Mouse (Mus musculus) forelimb bud, embryonic 11.5 days (tissue): Measurements from ENCODE around the gene Ccdc146.
"Not testable (repeated sequence)": the region's sequence is repeated elsewhere in the genome, so short reads cannot be mapped to it uniquely, and the experiment has no call there.

Experiments used
- DNase-seq: peaks from one replicate; pipeline ENCODE4 v3.0.0-alpha.2; 2012; ENCODE audit warnings: low read depth, low spot score

Gene Ccdc146

DNA sequence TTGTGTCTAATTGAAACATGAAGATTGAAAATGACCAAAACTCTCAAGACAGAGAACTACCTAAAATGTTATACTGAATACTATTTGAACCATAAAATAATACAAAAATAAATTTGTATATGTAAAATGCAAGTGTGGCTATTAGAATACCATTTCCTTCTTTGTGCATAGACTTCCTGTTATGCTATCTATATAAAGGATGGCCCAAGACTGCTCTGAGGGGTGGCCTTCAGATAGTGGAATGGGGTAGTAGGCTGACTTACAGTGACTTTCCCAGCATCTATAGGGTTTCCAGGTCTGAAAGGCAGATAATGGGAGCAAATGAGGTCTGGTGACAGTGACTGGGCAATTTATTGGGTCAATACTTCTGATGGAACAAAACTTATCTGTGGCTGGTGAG lies 37.1 kb downstream of the Ccdc146 start:
- no peak for DNase-seq

DNA sequence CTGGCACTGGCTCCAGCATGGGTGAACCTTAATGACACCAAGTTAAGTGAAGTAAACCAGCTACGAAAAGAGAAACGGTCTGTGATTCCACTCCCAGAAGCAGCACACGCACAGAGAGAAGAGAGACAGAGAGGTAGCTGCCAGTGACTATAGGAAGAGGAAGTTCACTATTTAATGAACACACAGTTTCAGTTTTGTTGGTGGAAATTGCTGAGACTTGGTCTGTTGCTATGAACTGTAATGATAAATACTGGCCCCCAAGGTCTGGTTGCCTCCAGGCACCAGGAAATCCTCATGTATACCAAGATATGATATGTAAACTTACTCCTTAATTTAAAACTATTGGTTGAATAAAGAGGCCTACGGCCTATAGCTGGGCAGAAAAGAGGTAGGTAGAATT lies 38.0 kb downstream of the Ccdc146 start:
- DNase-seq = no peak

DNA sequence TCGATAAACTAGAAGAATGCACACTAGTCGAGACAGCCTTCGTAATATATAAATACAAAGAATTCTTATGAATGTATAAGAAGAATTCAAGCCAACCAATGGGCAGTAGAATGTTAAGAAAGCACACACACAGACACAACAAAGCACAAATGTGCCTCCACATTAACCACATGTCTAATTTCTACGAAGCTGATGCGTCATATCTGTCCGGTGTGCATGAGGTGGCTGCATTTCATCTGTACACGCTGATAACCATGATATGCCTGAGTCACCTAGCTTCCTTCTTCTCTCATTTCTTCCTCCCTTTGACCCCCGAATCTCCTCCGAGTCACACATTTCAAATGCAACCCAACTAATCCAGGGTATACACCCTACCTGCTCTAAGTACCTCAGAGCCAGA lies 39.5 kb downstream of the Ccdc146 start:
- DNase-seq = no peak

DNA sequence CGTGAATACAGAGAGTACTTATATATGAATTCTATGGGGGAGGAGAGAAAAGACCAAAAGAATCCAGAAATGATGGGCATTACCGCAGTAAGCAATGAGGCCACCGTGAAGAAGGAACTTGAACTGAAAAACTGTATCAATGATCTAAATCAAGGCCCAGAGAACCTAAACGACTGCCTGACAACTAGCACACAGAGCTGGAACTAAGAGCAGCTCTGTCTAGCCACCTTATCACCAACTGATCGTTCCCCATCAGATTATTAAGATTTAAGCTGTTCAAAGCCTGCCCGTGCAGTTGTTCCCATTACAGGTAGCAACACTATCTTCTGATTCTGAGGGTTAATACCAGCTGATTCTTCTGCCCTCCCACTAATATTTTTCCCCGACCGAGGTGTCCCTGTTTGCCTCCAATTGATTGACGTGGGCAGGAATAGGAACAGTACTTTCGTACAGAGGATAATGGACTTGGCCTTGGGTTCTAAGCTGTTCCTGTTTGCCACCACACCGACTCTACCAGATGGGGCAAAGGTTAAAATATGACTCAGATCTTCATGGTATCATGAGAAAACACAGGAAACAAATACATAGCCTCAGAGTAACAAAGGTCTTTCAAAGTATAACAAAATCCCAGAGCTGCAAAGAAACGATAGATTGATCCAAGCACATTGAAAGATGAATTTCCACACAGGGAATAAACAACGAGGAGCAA lies 40.1 kb downstream of the Ccdc146 start:
- no peak for DNase-seq

DNA sequence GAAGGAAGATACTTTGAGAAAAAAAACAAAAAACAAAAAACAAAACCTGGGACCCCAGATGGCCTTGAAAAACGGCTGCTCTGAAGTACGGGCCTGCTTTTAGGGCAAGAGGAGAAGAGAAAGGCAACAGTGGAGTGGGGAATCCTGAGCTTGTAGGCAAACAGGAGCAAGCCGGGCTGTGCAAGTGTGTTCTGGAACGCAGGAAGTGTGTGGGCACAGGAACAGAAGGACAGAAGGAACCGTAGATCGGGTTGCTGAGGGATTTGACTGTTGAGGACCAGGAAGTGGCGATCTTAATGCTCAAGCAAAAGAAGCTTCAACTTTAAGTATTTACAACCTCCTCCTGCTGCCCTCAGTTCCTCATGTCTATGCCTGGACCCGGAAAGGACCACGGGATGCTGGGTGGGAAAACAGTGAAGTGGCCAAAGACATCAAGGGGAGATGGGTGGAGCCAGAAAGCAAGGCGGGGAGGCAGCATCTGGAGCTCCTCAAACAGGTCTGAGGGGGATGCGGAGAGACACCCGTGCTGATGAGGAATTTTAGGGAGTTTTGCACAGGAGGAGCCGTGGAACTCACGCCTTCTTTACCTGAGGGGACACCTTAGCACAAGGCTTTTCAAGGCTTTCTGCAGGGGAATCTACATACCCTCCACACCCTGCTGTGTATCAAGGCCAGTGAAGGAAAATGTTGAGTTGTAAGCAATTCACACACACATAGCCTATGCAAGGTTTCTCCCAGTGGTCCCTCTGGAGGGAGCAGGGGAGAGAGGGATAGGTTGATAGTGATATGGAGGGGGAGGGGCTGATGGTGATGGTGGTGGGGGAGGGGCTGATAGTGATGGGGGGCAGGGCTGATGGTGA lies 40.9 kb downstream of the Ccdc146 start:
- no peak for DNase-seq

DNA sequence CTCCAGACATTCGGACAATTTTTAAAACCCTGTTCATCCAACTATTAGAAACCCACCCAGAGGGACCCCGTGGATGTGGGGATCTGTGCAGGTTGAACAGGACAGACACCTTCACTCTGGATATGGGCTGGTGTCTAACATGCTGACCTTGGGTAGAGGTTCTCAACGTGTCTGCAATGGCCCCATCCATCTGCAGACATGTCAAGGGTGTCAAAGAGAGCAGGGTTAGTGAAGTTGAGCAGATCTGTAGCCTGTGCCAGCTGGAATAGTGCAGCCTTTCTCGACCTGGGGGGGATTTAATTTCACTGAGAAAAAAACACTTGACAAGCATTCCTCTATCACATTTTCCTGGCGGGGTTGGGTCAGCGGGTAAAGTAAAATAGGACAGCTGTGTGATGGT lies 41.8 kb downstream of the Ccdc146 start:
- DNase-seq = no peak

DNA sequence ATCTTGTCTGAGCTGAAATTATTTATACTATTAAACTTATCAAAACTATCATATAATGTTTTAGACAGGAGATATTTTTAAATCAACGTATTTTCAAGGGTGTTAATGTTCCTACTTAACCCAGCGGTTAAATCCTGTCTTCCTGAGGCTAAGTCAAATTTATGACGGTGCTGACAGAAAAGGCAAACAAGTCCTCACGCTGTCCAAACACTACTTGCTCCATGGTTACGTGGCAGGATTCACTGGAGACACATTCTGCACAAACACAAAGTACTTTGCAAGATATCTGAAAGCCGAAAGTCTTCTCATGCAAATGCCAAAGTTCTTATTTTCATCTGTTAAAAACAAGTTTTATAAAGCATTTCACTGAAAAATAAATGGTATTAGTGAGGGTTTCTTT lies 42.5 kb downstream of the Ccdc146 start:
- no peak for DNase-seq

DNA sequence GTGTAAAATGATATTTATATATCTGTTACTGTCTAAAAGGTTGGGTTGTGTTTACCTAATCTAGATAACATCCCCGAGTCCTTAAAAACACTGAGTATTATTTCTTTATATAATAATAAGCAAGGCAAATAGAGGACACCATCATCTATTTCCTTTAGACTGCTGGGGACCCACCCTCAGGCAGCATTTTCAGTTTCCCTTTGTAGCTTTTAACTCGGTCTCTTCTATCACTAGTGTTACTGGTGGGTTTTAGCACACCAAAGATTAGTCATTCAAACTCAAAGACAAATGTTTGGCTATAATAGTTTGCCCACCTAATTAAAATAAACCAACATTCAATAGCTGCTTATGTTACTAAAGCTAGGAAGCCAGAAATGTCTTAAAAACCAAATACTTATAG lies 46.1 kb downstream of the Ccdc146 start:
- DNase-seq = no peak

DNA sequence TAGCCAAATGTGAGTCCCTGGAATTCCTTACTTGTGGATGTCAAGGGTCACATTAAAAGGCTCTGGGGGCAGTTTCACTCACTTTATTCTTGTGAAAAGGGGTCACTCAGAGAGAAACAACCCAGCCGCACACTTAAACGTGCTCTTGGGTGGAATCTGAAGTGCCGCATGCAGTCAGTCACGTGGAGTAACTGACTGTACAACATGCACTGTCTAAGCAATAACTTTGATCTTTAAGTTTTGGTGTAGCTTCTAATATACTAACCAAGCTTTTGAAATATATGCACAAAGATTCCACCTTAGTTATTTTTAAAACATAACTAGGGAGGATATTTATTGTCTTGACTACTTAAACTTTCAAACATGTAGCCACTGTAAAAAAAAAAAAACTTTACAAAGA lies 47.5 kb downstream of the Ccdc146 start:
- no peak for DNase-seq

DNA sequence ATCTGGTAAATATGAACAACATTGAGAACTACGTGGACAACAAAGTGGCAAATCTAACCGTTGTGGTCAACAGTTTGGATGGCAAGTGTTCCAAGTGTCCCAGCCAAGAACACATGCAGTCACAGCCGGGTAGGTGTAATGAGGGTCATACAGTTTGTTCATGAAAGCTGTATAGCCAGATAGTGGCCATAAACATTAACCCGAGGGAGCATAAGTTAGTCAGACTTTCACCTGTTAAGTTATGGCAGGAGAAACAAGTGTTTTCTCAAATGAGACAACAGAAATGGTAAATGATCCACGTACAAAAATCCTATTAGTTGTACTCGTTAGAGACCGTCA lies 51.3 kb downstream of the Ccdc146 start:
- DNase-seq = no peak

DNA sequence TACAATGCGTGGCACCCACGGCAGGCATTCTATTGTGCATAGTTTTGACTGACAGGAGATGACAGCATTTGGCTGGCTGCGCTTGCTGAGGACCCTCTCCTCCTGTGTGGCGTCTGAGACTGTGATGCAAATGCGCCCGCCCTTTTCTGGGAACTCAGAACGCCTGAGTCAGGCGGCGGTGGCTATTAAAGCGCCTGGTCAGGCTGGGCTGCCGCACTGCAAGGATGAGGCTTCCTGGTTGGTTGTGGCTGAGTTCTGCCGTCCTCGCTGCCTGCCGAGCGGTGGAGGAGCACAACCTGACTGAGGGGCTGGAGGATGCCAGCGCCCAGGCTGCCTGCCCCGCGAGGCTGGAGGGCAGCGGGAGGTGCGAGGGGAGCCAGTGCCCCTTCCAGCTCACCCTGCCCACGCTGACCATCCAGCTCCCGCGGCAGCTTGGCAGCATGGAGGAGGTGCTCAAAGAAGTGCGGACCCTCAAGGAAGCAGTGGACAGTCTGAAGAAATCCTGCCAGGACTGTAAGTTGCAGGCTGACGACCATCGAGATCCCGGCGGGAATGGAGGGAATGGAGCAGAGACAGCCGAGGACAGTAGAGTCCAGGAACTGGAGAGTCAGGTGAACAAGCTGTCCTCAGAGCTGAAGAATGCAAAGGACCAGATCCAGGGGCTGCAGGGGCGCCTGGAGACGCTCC lies 51.8 kb downstream of the Ccdc146 start, which contains the start of gene Fgl2:
Gene Fgl2, plus strand, starts transcription at position 150 of the 687 bp plus-strand sequence.
- DNase-seq = peak; percentile 47

DNA sequence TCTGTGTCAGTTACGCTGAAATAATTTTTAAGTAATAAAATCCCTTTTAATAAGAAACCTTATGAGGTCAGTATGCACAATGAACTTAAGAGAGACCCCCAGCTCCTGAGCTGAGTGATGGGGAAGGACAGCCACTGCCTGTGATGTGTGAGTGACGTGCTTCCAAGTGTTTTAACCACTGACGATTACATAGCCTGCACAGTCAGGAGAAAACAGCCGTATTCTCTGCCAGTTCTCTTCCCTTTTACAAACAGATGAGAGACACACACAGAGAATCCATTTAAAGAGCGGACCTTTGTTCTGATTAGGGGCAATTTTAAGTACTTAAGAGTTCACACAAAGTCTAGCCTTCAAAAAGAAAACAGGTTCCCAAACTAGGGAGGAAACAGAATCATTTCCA lies 52.6 kb downstream of the Ccdc146 start:
- DNase-seq = no peak

DNA sequence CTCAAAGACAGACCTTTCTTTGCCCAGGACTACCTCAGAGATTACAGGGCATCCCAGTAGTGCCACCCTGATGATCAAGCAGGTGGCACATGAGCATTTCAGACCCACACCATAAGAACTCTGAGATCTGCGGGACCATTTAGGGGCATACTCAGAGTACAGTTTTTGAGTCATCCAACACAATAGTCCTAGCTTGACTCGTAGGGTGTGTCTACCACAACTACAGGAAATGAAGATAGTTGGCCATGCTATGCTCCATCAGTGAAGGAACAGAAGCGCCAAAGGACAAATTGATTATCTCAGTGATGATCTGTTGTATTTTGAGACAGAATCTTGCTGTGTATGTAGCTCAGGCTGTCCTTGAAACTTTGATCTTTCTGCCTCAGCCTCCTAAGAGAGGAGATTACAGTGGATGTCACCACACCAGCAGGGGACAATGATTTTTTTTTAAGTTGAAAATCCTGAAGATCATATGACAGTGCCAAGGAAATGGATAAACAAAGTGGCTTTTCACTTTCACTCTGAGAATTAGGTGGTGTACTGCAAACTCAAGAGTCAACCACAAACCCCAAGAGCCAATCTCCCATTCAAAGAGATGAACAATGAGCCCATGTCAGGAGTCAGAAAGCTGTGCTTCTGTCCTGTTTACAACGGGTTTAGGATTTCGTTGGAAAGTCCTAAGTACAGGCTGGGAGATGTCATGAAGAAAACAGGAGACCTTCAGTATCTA lies 54.1 kb downstream of the Ccdc146 start:
- DNase-seq = no peak

DNA sequence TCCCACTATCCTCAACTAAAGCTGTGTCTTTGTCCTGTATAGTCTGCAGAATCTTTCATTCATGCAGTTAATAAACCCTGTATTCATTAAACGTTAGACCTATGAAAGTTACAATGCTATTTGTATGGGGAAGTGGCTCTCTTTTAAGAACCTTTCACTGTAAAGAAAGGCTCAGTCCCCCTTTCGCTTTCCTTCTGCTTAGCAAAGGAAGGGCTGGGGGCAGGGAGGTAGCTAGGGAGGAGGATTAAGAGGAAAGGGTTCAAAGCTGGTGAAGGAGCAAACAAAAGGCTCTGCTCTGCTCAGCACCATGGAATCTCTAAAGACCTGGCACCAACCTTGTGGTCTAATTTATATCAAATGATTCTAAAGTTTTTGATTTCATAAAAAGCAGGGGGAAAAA lies 57.0 kb downstream of the Ccdc146 start:
- DNase-seq = no peak

DNA sequence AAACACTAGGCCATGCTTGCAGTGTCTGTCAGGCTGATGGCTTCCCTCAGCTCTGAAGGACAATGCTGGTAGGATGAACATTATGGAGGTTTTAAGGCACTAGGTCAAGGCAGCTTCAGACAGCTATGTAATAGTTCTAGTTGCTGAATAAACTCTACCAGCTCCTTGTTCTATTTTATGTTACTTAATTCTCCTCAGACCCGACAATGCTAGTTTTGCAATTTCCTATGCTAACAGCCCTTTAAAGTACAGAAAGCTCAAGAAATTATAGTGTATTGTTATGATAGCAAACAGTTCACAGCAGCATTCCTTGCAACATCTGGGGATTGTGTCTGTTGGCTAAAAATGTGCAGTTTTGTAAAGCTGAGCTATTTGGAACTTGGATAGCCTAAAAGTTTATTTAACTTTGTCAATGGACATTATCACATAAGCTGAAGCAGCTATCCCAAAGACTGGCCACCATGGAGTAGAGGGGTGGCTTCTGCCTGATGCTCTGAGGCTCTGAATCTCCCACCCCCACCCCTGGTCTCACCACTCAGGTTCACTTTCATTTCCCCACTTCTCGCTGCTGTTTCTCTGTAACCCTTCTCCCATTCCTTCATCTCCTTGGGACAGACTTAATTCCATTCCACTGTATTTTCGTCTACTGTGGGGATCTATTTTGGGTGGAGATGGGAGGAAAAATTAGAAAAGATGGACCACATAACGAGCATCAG lies 58.0 kb downstream of the Ccdc146 start:
- DNase-seq = no peak

DNA sequence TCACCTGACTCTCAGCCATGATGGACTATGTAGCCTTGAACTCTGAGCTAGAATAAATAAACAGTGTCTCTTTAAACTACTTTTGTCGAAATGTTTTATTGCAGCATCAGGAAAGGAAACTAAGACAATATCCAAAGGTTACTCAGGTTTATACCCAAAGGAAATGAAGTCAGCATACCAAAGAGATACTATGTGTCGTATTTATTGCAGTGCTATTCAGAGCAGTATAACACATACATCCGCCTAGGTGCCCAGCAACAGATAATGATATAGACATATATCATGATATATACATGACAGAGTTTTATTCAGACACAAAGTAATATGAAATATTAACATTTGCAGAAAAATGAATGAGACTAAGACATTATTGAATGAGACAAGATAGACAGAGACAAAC lies 61.1 kb downstream of the Ccdc146 start:
- DNase-seq = no peak

DNA sequence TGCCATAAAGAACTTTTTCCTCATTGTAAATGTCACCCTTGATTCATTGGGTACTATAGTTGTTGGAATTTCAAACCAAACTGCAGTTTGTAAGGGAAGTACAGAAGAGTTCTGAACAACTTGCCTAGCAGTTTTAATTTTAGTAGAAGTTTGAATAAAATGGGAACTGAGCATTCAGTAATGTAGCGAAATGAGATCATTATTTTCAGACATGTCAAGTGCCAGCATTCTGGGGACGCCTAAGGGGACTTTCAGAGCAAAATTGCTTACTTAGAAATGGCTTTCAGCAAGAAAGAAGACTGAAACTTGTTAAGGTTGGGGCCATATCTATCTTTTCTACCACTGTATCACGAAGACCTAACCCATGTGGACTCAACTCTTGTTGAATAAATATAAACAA lies 65.8 kb downstream of the Ccdc146 start:
- no peak for DNase-seq

DNA sequence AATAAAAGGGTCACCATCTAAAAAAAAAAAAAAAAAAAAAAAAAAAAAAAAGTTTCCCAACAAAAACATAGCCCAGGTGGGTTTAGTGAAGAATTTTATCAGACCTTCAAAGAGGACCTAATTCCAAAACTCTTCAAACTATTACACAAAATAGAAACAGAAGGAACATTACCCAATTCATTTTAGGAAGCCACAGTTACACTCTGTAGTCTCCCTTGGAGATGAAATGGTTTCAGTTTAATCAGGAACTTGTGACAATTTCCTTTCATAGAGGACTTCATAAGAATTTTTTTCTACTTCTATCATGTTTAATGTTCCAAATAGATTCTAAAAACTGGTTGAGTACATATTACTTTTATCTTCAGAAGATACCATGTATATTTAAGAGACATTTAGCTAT lies 72.8 kb downstream of the Ccdc146 start:
- no peak for DNase-seq

DNA sequence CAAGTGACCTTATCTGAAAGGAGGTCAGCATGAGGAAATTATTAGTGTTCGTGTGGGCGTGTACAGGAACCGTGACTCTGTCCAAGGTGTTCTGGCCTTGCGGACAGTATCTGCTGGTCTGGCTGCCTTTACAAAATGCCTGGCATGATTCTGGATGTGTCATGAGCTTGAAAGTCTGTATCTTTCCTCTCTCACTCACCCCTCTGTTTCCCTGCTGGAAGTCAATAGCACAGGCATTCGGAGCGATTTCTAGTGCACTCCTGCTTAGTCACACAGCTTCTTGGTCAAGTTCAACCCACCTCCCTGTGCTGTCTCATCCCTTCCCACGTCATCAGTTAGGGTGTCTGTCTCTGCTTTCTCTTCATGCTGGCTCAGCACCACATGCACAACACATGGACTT lies 76.1 kb downstream of the Ccdc146 start:
- DNase-seq = no peak

DNA sequence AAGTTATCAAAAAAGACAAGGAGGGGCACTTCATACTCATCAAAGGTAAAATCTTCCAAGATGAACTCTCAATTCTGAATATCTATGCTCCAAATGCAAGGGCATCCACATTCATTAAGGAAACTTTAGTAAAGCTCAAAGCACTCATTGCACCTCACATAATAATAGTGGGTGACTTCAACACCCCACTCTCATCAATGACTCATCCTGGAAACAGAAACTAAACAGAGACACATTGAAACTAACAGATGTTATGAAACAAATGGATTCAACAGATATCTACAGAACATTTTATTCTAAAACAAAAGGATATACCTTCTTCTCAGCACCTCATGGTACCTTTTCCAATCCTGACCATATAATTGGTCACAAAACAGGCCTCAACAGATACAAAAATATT lies 82.2 kb downstream of the Ccdc146 start:
- DNase-seq = not testable (repeated sequence)

DNA sequence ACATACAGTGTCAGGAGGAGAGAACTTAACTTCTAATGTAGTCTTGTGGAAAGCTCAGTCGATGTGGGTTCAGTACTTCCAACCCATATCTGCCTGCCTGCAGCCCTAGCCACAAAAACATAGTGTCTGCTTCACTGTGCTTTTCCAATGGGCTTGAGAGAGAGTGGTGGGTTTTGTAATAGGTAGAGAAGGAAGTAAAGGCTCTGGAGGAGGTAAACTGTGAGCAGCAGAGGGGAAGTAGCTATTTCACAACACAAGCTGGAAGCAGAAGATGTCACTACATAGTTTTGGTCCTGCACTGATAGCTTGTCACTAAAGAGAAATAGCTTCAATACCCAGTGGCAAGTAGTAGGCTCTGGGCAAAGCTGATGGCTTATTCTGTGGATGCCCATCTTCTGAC lies 92.4 kb downstream of the Ccdc146 start:
- DNase-seq = no peak
